Mouse (Mus musculus): ENCODE results near the gene Kif15. TPM values are rescaled to one million over a fixed set of nuclear protein-coding genes. Genes with fewer than 3 reads are reported as not detected.
A peak's percentile ranks its signal among the peaks of the same experiment; 100 is the strongest.

The Kif15 gene
- polyA plus RNA-seq, 1 experiment from 2014 or later, result 89.5 TPM

DNA sequence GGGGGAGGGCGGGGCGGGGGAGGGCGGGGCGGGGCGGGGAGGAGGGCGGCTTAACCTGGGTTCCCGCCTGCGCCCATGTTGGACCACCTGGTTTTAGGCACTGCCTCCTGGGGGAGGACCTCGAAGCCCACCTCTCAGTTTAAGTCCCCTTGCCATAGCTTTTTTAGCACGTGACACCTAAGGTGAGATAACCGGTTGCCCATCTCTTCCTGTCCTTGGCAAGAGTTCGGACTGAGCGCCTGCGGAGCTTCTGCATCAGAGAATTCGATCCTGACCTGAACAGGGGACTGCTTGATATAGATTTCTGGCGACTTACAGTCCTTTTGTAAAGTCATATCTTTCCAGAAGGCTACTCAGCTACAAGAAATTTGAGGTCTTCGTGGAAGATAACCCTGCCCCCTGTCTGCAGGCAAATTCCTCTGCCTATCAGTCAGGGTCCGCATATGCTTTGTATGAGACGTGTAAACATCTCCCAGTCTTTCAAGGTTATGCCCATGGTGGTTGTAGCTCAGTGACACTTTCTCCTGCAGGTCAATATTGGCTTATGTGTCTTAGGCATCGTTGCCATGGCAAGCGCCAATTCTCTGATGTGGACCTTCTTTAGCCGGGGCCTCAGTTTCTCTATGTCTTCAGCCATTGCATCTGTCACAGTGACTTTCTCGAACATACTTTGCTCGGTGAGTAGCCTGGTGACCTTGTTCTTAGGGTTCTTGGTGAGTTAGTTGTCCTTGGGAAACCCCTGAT, 71.0 kb downstream of the Kif15 start:
- WGBS, result 42% methylated on average over 18 of the region's 24 CpGs
- peaks cover 5% of the 10 kb centered on the region; the same call in 1 of the 2 replicates for H3K27me3 ChIP-seq (replicated peaks; ENCODE audit: low read depth, poor library complexity, severe bottlenecking)
- H3K27ac ChIP-seq (replicated peaks), result peak overlapping the region; percentile 95
- H3K4me1 ChIP-seq, result peaks cover 22% of the 10 kb centered on the region
- peaks cover 21% of the 10 kb centered on the region for H3K36me3 ChIP-seq (replicated peaks)
- H3K9me3 ChIP-seq, result no peaks in the 10 kb centered on the region
- DNase-seq (ENCODE audit: low spot score), result no peak
- peak overlapping the region; percentile 82 for H3K4me3 ChIP-seq

- 82% methylated on average over 2 of the region's 2 CpGs for WGBS
These were observed 73.4 kb downstream of the Kif15 start for GRCm38 (mm10) chr9:123024201-123024600.

GRCm38 (mm10) chr9:123031496-123032246, 80.8 kb downstream of the Kif15 start:
- no peaks in the 10 kb centered on the region for H3K36me3 ChIP-seq (replicated peaks)
- 82% methylated on average over 13 of the region's 13 CpGs for WGBS
- no peak overlapping the region for H3K4me3 ChIP-seq
- H3K4me1 ChIP-seq, result peaks cover 5% of the 10 kb centered on the region; the same call in 1 of the 2 replicates
- no peaks in the 10 kb centered on the region for H3K9me3 ChIP-seq
- H3K27ac ChIP-seq (replicated peaks), result no peak overlapping the region
- no peaks in the 10 kb centered on the region for H3K27me3 ChIP-seq (replicated peaks; ENCODE audit: low read depth, poor library complexity, severe bottlenecking)
- DNase-seq (ENCODE audit: low spot score), result no peak

More at GRCm38 (mm10) chr9:123024201-123024600, 73.4 kb downstream of the Kif15 start:
- DNase-seq (ENCODE audit: low spot score), result no peak
- no peaks in the 10 kb centered on the region for H3K9me3 ChIP-seq
- no peaks in the 10 kb centered on the region for H3K36me3 ChIP-seq (replicated peaks)
- H3K27me3 ChIP-seq (replicated peaks; ENCODE audit: low read depth, poor library complexity, severe bottlenecking), result peaks cover 5% of the 10 kb centered on the region; the same call in 1 of the 2 replicates
- H3K4me3 ChIP-seq, result no peak overlapping the region
- H3K27ac ChIP-seq (replicated peaks), result no peak overlapping the region
- peaks cover 19% of the 10 kb centered on the region for H3K4me1 ChIP-seq

DNA sequence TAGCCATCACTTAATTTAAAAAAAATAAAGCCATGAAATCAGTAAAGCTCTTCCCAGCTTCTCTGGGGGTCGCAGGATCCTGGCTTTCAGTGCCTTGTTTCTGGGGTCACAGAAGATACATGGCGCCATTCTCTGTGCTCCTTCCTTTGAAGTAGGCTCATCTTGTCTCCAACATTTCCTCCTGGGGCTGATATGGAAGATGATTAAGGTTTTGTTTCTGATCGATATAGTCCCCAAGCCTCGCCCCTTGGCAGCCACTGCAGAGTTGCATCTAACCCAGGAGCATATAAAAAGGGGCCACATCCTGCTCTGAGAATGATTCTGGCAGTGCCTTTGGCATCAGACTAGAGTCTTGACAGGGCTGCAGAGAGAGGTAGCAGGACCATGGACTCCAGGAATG, 83.6 kb downstream of the Kif15 start, which contains the start of gene Tgm4:
Gene Tgm4 (plus strand): TSS at position 301 of the 400 bp plus-strand sequence.
- Histone ChIP-seq H3K4me1 (peaks cover 5% of the 10 kb centered on the region; the same call in 1 of the 2 replicates), H3K9me3 (no peaks in the 10 kb centered on the region), H3K36me3 (replicated peaks) (no peaks in the 10 kb centered on the region), H3K27me3 (replicated peaks; ENCODE audit: low read depth, poor library complexity, severe bottlenecking) (no peaks in the 10 kb centered on the region; the same call in 1 of the 2 replicates), H3K27ac (replicated peaks) (no peak within 1 kb of the TSS), H3K4me3 (no peak within 1 kb of the TSS)
- WGBS, result 82% methylated on average over 4 of the region's 4 CpGs
- DNase-seq (ENCODE audit: low spot score), result no peak

GRCm38 (mm10) chr9:123047665-123048064, 96.8 kb downstream of the Kif15 start:
- WGBS, result 76% methylated on average over 1 of the region's 1 CpGs
- Histone ChIP-seq H3K4me3 (no peak overlapping the region), H3K4me1 (no peaks in the 10 kb centered on the region), H3K27ac (replicated peaks) (no peak overlapping the region), H3K36me3 (replicated peaks) (no peaks in the 10 kb centered on the region), H3K27me3 (replicated peaks; ENCODE audit: low read depth, poor library complexity, severe bottlenecking) (no peaks in the 10 kb centered on the region), H3K9me3 (no peaks in the 10 kb centered on the region)
- DNase-seq (ENCODE audit: low spot score), result no peak

GRCm38 (mm10) chr9:123058724-123059292, 108.0 kb downstream of the Kif15 start:
- H3K27ac ChIP-seq (replicated peaks), result no peak overlapping the region
- H3K9me3 ChIP-seq, result no peaks in the 10 kb centered on the region
- H3K4me1 ChIP-seq, result no peaks in the 10 kb centered on the region
- no peaks in the 10 kb centered on the region for H3K27me3 ChIP-seq (replicated peaks; ENCODE audit: low read depth, poor library complexity, severe bottlenecking)
- no peak overlapping the region for H3K4me3 ChIP-seq
- no peak for DNase-seq (ENCODE audit: low spot score)
- no peaks in the 10 kb centered on the region for H3K36me3 ChIP-seq (replicated peaks)

DNA sequence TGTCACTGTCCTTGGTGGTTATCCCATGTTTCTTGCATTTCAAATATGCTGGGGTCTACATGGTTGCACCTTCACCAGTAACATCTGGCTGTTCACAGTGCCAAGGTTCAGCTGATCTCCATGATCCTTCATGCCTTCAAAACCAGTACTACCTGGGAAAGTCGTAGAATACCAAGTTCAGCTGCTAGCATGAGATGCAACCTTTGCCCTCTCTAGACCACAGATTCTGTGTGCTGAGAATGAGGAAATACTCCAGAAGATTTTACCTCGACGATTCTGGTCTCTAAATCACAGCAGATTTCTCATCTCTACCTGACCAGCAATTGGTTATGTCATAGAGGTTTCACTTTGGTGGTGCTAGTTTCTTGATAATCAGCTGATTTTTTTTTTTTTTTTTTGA, 109.3 kb downstream of the Kif15 start:
- Histone ChIP-seq H3K27me3 (replicated peaks; ENCODE audit: low read depth, poor library complexity, severe bottlenecking) (no peaks in the 10 kb centered on the region), H3K4me1 (no peaks in the 10 kb centered on the region), H3K36me3 (replicated peaks) (no peaks in the 10 kb centered on the region), H3K9me3 (no peaks in the 10 kb centered on the region), H3K4me3 (no peak overlapping the region), H3K27ac (replicated peaks) (no peak overlapping the region)
- 87% methylated on average over 3 of the region's 3 CpGs for WGBS
- DNase-seq (ENCODE audit: low spot score), result no peak

Other genes starting within 250 kb of the Kif15 start
- gene Topaz1, start 203.7 kb upstream of the Kif15 start, polyA plus RNA-seq (2016; fragmentation: Nextera tagmentation; extraction: Ambion mirVana), result not detected in 2 replicates
- 4.2 and 5.7 TPM in 2 replicates for gene Tcaim, start 145.5 kb upstream of the Kif15 start, polyA plus RNA-seq (2016; fragmentation: Nextera tagmentation; extraction: Ambion mirVana)
- 0.26 TPM in 1 of 2 replicates, not detected in the other for gene Gm35549, start 107.0 kb upstream of the Kif15 start, polyA plus RNA-seq (2016; fragmentation: Nextera tagmentation; extraction: Ambion mirVana)
- gene Zfp445, start 85.0 kb upstream of the Kif15 start, polyA plus RNA-seq (2016; fragmentation: Nextera tagmentation; extraction: Ambion mirVana), result 84.8 and 85.6 TPM in 2 replicates
- gene Zkscan7, start 65.4 kb upstream of the Kif15 start, polyA plus RNA-seq (2016; fragmentation: Nextera tagmentation; extraction: Ambion mirVana), result 3.2 and 3.6 TPM in 2 replicates
- 32.4 and 33.8 TPM in 2 replicates for gene Zfp105, start 28.0 kb upstream of the Kif15 start, polyA plus RNA-seq (2016; fragmentation: Nextera tagmentation; extraction: Ambion mirVana)
- gene 1110059G10Rik, start within 50 bp of the Kif15 start, polyA plus RNA-seq (2016; fragmentation: Nextera tagmentation; extraction: Ambion mirVana), result 22.0 and 23.6 TPM in 2 replicates
- 12.2 and 13.2 TPM in 2 replicates for gene Tmem42, start 70.3 kb downstream of the Kif15 start, polyA plus RNA-seq (2016; fragmentation: Nextera tagmentation; extraction: Ambion mirVana)
- 0.31 and 0.63 TPM in 2 replicates for gene Tgm4, start 83.7 kb downstream of the Kif15 start, polyA plus RNA-seq (2016; fragmentation: Nextera tagmentation; extraction: Ambion mirVana)
- gene Zdhhc3, start 162.2 kb downstream of the Kif15 start, polyA plus RNA-seq (2016; fragmentation: Nextera tagmentation; extraction: Ambion mirVana), result 73.1 and 77.9 TPM in 2 replicates
- gene Exosc7, start 162.2 kb downstream of the Kif15 start, polyA plus RNA-seq (2016; fragmentation: Nextera tagmentation; extraction: Ambion mirVana), result 129 and 143 TPM in 2 replicates
- 0.15 TPM in 1 of 2 replicates, not detected in the other for gene Clec3b, start 199.9 kb downstream of the Kif15 start, polyA plus RNA-seq (2016; fragmentation: Nextera tagmentation; extraction: Ambion mirVana)